Mouse (Mus musculus): ENCODE measurements at regions not wholly inside any gene's neighbourhood (a gene's known extent, or its start where the extent isn't known, plus 50 kb on each side); places are given as distances from the start of the nearest gene placed in this dataset.
A peak's percentile ranks its signal among the peaks of the same experiment; 100 is the strongest.
"Not testable (repeated sequence)": the region's sequence is repeated elsewhere in the genome, so short reads cannot be mapped to it uniquely, and the experiment has no call there.

DNA sequence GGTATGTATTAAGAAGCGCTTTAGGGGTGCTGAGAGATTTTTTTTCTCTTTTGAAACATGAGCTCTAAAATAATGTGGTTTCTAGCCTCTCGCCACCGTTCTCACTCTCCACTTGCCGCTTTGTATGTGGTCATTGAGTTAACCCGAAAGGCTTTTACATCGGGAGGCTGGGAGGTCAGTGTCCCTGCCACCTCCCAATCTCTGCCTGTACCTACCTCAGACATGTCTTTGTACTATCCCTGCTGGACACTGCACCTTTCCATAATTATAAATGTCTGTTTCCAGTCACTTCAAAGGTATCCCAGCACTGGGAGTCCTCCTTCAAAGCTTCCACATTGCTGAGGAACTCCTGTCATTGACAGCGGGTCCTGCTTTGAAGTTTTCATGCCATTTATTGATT lies 347.6 kb upstream of the Tbc1d2b start:
- no peak for DNase-seq

- DNase-seq: no peak
Measured at GRCm38 (mm10) chr9:90597894-90598293, 327.3 kb upstream of the Tbc1d2b start.

DNA sequence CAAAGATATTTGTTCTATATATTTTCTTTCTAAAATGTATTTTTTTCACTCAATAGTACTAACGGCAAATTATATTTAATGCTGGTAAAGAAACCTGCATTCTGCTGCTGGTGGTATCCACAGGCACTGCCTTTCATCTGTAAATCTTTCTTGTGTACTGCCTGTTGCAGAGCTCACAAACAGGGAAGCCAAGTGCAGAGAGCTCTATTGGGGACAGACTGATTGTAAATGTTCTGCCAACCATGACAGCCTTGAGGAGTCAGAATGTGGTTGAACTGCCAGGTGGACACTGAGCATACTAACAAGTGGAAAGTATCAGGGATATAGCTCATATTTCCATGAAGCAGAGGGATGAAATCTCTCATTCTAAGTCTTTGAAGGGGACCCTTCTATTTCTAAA lies 286.1 kb upstream of the Tbc1d2b start:
- no peak for DNase-seq

GRCm38 (mm10) chr9:90556216-90556615 lies 285.6 kb upstream of the Tbc1d2b start:
- DNase-seq: no peak

DNA sequence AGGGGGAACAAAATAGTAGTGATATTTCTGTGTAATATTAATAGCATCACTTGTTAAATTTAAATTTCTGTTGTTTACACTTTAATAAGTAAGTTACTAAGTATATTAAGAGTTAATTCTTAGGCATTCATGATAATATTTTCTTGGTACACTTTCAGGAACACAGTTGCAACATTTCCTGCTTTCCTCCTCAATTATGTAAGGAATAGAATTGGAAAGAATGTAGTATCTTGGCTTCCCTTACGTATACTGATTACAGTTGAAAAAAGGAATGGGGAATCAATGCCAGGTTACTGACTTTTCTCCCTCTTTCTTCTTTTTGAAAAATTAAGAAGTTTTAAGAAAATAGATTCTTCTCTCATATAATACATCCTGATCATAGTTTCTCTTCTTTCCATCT lies 277.3 kb upstream of the Tbc1d2b start:
- no peak for DNase-seq

- no peak for DNase-seq
Measured at GRCm38 (mm10) chr9:90546720-90547119, 276.1 kb upstream of the Tbc1d2b start.

- not testable (repeated sequence) for DNase-seq
Measured at GRCm38 (mm10) chr9:90537683-90538082, 267.1 kb upstream of the Tbc1d2b start.

DNA sequence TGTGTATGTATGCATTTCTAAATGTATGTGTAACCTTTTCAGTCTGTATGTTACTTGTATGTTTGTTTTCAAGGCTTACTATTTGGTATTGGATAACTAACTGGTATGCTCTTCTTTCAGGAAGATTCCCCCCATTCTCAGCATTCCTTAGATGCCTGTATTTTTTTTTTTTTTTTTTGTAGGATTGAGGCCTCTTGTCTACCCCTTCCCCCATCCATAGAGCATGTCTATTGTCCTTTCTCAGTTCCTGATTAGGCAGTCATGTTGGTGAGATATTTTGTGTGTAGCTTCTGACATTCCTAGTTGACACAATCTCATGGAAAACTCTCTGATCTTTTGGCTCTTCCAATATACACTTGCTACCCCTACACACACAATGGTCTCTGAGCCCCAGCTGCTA lies 262.8 kb upstream of the Tbc1d2b start:
- DNase-seq: no peak

DNA sequence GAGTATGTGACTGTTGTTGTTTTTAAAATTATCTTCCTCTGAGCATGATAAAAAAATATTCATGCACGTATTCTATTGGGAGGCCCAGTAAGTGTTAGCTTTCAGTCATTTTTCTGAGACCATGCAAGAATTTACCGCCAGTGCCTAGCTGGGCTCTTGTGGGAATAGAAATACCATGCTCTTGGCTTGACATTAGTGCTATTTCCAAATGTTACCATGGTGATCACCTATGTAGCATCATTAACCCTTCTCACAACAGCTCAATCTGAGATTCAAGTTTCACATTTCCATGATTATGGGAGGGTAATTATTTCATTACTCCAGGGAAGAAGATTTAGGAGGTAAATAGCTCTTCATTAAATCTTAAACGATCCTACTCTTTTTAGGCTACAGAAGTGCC lies 250.6 kb upstream of the Tbc1d2b start:
- no peak for DNase-seq

GRCm38 (mm10) chr9:90494888-90495287 lies 224.3 kb upstream of the Tbc1d2b start:
- no peak for DNase-seq

- DNase-seq: no peak
Measured at GRCm38 (mm10) chr9:90490561-90491152, 220.1 kb upstream of the Tbc1d2b start.

GRCm38 (mm10) chr9:90450579-90450978 lies 180.0 kb upstream of the Tbc1d2b start:
- DNase-seq: no peak

DNA sequence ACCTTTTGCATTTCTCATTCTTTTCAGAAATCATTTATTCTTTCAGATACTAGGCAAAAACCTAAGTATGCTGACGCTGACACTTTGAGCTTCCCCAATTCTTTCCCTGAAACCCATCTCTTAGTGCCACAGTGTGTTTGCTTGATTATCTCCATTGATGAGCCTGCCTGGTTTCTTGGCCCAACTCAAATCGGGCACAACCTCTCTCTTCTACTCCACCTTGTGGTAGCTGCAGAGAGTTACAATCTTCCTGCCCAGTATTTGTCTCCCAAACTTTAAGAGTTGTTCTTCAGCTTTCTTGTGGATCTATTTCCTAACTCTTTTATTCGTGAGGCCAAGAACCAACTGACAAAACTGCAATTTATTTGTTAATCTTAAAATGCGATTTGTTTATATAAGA lies 176.4 kb upstream of the Tbc1d2b start:
- peak; percentile 2 for DNase-seq

DNA sequence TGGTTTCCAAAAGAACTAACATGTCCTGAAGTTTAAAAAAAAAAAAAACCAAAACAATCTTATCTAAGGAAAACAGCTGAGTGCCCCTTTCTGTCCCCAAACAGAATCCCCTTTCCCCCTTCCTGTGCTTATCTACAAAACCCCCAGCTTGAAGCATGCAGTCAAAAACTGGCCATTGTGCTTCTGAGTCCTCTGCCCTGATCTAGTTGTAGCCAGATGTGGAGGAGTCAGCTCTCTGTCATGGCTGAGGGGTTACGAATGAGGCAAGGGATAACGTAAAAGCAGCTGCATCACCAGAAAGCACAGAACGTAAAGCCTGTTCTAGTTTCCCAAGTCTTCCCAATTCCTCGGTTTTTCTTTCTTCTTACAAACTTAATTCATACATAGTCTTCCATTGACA lies 164.3 kb upstream of the Tbc1d2b start:
- no peak for DNase-seq

DNA sequence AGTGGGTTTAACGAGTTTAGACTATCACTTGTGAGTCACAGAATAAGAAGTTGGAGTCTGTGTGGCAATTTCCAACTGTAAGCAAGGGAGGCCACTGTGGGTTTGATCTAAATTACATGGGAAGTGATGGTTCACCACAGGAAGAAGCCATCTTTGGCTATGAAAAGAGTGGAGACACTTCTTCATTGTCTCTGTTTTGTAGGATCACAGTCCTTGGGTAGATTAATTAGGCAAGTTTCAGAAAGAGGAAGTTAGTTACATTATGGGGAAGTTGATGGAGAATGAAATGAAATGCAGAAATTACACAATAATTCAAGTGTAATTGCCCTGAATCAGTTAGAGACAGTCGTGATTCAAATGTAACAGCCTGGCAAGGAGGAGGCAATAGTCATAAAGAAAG lies 160.3 kb upstream of the Tbc1d2b start:
- no peak for DNase-seq

DNA sequence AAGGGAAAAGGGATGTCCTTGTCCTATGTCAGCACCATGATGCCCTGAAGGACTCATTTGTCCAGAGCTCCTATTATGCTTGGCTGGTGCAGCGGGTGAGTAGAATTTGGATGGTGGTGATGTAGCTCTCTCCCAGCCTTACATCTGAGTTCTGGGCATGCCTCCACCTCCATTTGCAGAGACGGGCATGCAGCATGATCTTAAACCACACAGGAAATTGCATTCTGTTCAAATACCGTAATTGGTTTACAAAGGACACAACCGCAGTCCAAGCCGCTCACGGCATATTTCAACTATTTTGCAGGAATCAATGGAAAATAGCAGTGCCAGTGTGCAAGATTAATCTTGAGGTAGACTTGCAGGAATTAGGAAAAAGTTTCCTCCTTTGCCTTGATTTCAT lies 151.1 kb upstream of the Tbc1d2b start:
- no peak for DNase-seq

GRCm38 (mm10) chr9:90419762-90420541 lies 149.3 kb upstream of the Tbc1d2b start:
- DNase-seq: no peak

DNA sequence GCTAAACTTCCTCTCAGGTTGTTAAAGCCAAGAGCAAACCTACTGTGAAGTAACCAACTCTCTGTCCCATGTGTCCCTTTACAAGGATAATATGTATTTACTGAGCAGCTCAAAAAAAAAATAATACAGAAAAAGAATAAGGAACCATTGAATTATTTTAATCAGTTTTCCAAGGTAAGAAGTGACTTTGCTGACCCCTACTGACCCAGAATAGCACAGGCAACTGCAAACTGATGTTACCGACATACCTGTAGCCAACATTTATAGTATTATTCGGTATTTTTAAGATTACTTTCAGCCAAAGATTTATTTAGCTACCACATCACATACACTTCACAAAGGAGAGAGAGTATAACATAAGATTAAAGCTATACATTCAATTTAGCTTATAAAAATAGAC lies 138.2 kb upstream of the Tbc1d2b start:
- no peak for DNase-seq

DNA sequence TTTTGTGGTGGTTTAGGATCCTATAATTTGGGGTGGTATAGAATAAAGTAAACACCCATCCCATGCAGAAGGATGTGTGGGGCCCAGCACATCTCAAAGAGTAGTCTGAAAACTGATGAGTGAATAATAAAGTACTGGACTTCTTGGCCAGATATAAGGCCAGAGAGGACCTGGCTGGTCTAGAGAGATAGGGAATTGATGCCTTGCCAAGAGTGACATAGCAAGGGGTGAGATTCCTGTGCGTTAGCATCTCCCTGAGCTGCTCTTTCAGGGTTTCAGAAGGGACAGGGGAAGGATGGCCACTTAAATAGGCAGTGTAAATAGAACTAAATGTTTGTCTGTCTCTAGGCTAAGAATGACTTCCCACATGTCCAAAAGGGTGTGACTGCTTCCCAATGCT lies 137.0 kb upstream of the Tbc1d2b start:
- no peak for DNase-seq

GRCm38 (mm10) chr9:90388401-90388800 lies 117.8 kb upstream of the Tbc1d2b start:
- DNase-seq: no peak

- DNase-seq: peak; percentile 31
Measured at GRCm38 (mm10) chr9:90385047-90385446, 114.4 kb upstream of the Tbc1d2b start.

DNA sequence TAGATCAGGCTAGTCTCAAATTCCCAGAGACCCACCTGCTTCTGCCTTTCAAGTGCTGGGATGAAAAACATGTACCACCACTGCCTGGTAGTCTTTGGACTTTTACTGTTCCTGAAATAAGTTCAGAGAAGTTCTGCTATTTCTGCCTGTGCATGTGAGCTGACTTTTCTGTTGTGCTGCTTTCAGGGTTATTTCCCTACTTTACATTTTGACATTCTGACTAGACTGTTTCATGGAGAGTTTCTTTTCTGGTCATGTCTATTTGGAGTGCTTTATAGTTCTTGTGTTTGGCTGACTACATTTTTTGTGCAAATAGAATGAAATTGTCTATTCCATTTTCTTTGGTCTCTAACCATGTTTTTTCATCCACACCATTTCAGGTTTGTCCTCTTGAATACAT lies 109.5 kb upstream of the Tbc1d2b start:
- no peak for DNase-seq

DNA sequence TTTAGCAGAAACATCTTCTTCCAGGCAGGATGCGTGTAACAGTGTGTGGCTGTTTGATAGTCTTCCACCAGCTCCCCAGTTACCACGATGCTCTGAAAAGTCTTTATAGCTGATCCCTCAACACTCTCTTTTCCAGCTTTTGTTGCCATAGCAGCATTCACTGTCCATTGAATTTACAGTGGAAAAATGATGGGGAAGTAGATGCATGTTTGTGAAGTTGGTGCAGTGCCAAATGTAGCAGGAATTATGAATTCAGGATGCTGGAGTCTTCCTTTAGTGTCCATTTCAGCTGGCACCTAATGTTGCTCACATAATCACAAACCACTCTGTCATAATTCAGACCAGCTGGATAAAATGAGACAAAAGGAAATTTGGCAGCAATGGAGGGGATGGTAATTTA lies 99.0 kb upstream of the Tbc1d2b start:
- DNase-seq: no peak

DNA sequence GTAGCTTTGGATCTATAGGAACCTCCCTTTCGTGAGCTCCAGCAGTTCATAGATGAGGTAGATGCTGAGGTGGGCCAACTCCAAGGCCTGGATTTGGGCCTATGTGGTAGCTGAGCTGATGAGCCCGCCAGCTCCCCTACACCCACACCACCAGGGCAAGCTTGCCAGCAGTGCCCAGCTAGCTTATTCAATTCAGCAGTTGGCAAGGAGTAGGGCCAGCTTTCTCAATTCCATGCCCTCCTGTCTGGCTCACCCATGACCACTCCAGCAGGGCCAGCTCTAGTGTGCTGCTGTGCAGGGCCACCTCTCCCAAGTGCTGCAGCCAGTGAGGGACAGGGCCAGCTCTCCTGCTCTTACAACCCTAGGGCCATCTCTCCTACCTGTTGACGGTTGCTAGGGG lies 97.1 kb upstream of the Tbc1d2b start:
- no peak for DNase-seq

DNA sequence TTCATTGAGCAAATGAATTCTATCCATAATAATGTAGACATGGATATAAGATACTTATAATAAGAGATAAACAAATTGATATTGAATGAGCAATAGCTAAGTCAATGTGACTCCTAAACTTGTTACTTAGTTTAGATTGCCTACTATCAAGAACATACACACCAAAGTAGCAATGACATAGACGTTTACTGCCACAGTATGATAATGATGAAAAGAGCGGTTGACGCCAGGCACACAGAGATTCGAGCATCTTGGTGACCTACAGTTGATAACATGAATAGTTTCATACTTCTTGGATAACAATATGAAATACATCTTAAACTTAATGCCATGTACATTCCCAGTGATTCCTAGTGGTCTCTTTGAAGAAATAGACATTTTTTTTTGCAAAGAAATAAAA lies 55.9 kb upstream of the Tbc1d2b start:
- DNase-seq: no peak
